Mouse (Mus musculus): ENCODE results near the gene Ncdn.

Ncdn gene

GRCm38 (mm10) chr4:126753268-126754230 lies at the start of gene Ncdn, which contains the start of gene AU040320:
Ncdn (minus strand) TSS chr4:126753438.
AU040320 (plus strand) TSS chr4:126753544.
- DNase-seq, result peak; percentile 100

- no peak for DNase-seq
These were observed 48.9 kb upstream of the Ncdn start for GRCm38 (mm10) chr4:126802174-126802573.

GRCm38 (mm10) chr4:126792341-126793102 lies 39.3 kb upstream of the Ncdn start:
- no peak for DNase-seq

- DNase-seq, result peak; percentile 22 to 41
These were observed 29.8 kb upstream of the Ncdn start for GRCm38 (mm10) chr4:126782996-126783395.

- no peak for DNase-seq
These were observed 29.3 kb upstream of the Ncdn start for GRCm38 (mm10) chr4:126782512-126782911.

- no peak for DNase-seq
These were observed 28.6 kb upstream of the Ncdn start for GRCm38 (mm10) chr4:126781871-126782270.

- no peak for DNase-seq
These were observed 26.9 kb upstream of the Ncdn start for GRCm38 (mm10) chr4:126779826-126780775.

GRCm38 (mm10) chr4:126779148-126779581 lies 25.9 kb upstream of the Ncdn start:
- no peak for DNase-seq

- no peak for DNase-seq
These were observed 21.9 kb upstream of the Ncdn start for GRCm38 (mm10) chr4:126775182-126775581.

GRCm38 (mm10) chr4:126773871-126774270 lies 20.6 kb upstream of the Ncdn start:
- no peak for DNase-seq

- no peak for DNase-seq
These were observed 17.6 kb upstream of the Ncdn start for GRCm38 (mm10) chr4:126770831-126771230.

GRCm38 (mm10) chr4:126769800-126770563 lies 16.7 kb upstream of the Ncdn start:
- no peak for DNase-seq

GRCm38 (mm10) chr4:126763483-126763882 lies 10.2 kb upstream of the Ncdn start:
- no peak for DNase-seq

- no peak for DNase-seq
These were observed 9.5 kb upstream of the Ncdn start for GRCm38 (mm10) chr4:126762586-126763359.

GRCm38 (mm10) chr4:126759435-126759834 lies 6.2 kb upstream of the Ncdn start:
- no peak for DNase-seq

GRCm38 (mm10) chr4:126758299-126758698 lies 5.1 kb upstream of the Ncdn start:
- DNase-seq, result peak in 1 of 2 experiments; percentile 51

GRCm38 (mm10) chr4:126756766-126757165 lies 3.5 kb upstream of the Ncdn start:
- peak; percentile 94 to 95 for DNase-seq

GRCm38 (mm10) chr4:126754736-126755374 lies 1.6 kb upstream of the Ncdn start:
- no peak for DNase-seq

- peak in 1 of 2 experiments; percentile 58 for DNase-seq
These were observed 983 bp upstream of the Ncdn start for GRCm38 (mm10) chr4:126754231-126754611.

- peak; percentile 73 for DNase-seq
These were observed 563 bp downstream of the Ncdn start for GRCm38 (mm10) chr4:126752608-126753141.
